Mouse (Mus musculus): ENCODE results near the gene Map3k21.
A peak's percentile ranks its signal among the peaks of the same experiment; 100 is the strongest.

The Map3k21 gene

GRCm38 (mm10) chr8:125914386-125914785 lies 4.1 kb downstream of the Map3k21 start:
- DNase-seq (ENCODE audit: low spot score) = no peak

GRCm38 (mm10) chr8:125917013-125917412 lies 6.8 kb downstream of the Map3k21 start:
- DNase-seq (ENCODE audit: low spot score) = no peak

GRCm38 (mm10) chr8:125918719-125919118 lies 8.5 kb downstream of the Map3k21 start:
- no peak for DNase-seq (ENCODE audit: low spot score)

- no peak for DNase-seq (ENCODE audit: low spot score)
Observed at GRCm38 (mm10) chr8:125919560-125919959, 9.3 kb downstream of the Map3k21 start.

- DNase-seq (ENCODE audit: low spot score) = no peak
Observed at GRCm38 (mm10) chr8:125920281-125920680, 10.0 kb downstream of the Map3k21 start.

GRCm38 (mm10) chr8:125920761-125921160 lies 10.5 kb downstream of the Map3k21 start:
- DNase-seq (ENCODE audit: low spot score) = no peak

- no peak for DNase-seq (ENCODE audit: low spot score)
Observed at GRCm38 (mm10) chr8:125922333-125922732, 12.1 kb downstream of the Map3k21 start.

- DNase-seq (ENCODE audit: low spot score) = no peak
Observed at GRCm38 (mm10) chr8:125926636-125927035, 16.4 kb downstream of the Map3k21 start.

- no peak for DNase-seq (ENCODE audit: low spot score)
Observed at GRCm38 (mm10) chr8:125930276-125931046, 20.2 kb downstream of the Map3k21 start.

- DNase-seq (ENCODE audit: low spot score) = no peak
Observed at GRCm38 (mm10) chr8:125931822-125932221, 21.6 kb downstream of the Map3k21 start.

- DNase-seq (ENCODE audit: low spot score) = no peak
Observed at GRCm38 (mm10) chr8:125935649-125936048, 25.4 kb downstream of the Map3k21 start.

- DNase-seq (ENCODE audit: low spot score) = no peak
Observed at GRCm38 (mm10) chr8:125944511-125944910, 34.3 kb downstream of the Map3k21 start.

GRCm38 (mm10) chr8:125948696-125949308 lies 38.6 kb downstream of the Map3k21 start:
- DNase-seq (ENCODE audit: low spot score) = no peak

GRCm38 (mm10) chr8:125950007-125950940 lies 40.0 kb downstream of the Map3k21 start:
- DNase-seq (ENCODE audit: low spot score) = peak; percentile 67

GRCm38 (mm10) chr8:125955671-125956070 lies 45.4 kb downstream of the Map3k21 start:
- no peak for DNase-seq (ENCODE audit: low spot score)

- no peak for DNase-seq (ENCODE audit: low spot score)
Observed at GRCm38 (mm10) chr8:125956796-125957195, 46.5 kb downstream of the Map3k21 start.

- no peak for DNase-seq (ENCODE audit: low spot score)
Observed at GRCm38 (mm10) chr8:125957226-125957993, 47.2 kb downstream of the Map3k21 start.

- DNase-seq (ENCODE audit: low spot score) = no peak
Observed at GRCm38 (mm10) chr8:125957994-125958368, 47.7 kb downstream of the Map3k21 start.

- DNase-seq (ENCODE audit: low spot score) = no peak
Observed at GRCm38 (mm10) chr8:125959363-125959771, 49.1 kb downstream of the Map3k21 start.

- no peak for DNase-seq (ENCODE audit: low spot score)
Observed at GRCm38 (mm10) chr8:125960037-125960436, 49.8 kb downstream of the Map3k21 start.

- DNase-seq (ENCODE audit: low spot score) = no peak
Observed at GRCm38 (mm10) chr8:125961790-125962189, 51.5 kb downstream of the Map3k21 start.

- DNase-seq (ENCODE audit: low spot score) = no peak
Observed at GRCm38 (mm10) chr8:125963807-125964211, 53.6 kb downstream of the Map3k21 start.

All from T-cell, adult 2 months (primary cell).